Mouse (Mus musculus): ENCODE measurements at regions not wholly inside any gene's neighbourhood (a gene's known extent, or its start where the extent isn't known, plus 50 kb on each side); places are given as distances from the start of the nearest gene placed in this dataset.

DNA sequence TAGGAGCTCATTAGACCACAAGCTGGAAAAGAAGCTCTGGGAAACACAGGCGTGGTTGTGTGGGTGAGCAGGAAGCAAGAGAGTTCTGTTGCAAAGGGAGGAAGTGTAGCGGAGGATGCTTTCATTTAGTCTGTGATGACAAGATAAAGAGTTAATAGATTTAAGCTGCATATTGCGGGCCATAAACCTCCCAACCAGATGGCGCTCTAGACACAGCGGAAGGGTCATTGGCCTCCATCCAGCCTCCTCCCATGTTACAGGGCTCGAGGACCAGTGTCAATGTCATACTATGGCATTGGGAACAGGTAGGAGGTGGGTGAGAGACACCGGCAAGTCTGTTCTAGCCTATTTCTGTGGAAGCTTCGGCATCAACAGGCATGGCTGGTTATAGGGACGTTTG lies 908.4 kb downstream of the Mrps31 start:
- TF ChIP-seq CTCF (IDR thresholded peaks at IDR 0.05; ENCODE audit: low read depth): peak; percentile 46
- TF ChIP-seq EP300 (IDR thresholded peaks at IDR 0.05; ENCODE audit: low read depth): no peak

Data from liver, postnatal 0 days (tissue).